ENCODE assay signal across 8 mouse cellular contexts in genomic region chr1:185203196-185203908, GRCm38 (mm10). TPM values are rescaled to one million over a fixed set of nuclear protein-coding genes. Genes with fewer than 3 reads are reported as not detected.
DNase-seq lines count a peak whose midpoint lies in the region; ATAC-seq lines count a peak whose summit lies in the region.

No protein-coding gene starts in this region.

- ATAC-seq in granulocyte monocyte progenitor cell, adult 5-6 weeks (replicated peaks; ENCODE audit: poor library complexity, severe bottlenecking), result peak; percentile 23
- peak; percentile 22; the same call in 1 of the 2 replicates for ATAC-seq in lung, embryonic 16.5 days (ENCODE audit: low read depth)

- 2% methylated on average over 23 of the region's 23 CpGs for WGBS in lung, embryonic 16.5 days

- peak overlapping the region; percentile 92 for H3K27ac ChIP-seq in lung, embryonic 16.5 days (ENCODE audit: low read length)

- H3K9me3 ChIP-seq in lung, embryonic 16.5 days (ENCODE audit: control insufficient read depth, low read length), result no peaks in the 10 kb centered on the region

- peaks cover 4% of the 10 kb centered on the region for H3K4me1 ChIP-seq in lung, embryonic 16.5 days (replicated peaks; ENCODE audit: control insufficient read depth, insufficient read depth, low read length)

- peak overlapping the region; percentile 88 for H3K4me3 ChIP-seq in lung, embryonic 16.5 days (ENCODE audit: low read length)

- H3K27me3 ChIP-seq in lung, embryonic 16.5 days (ENCODE audit: control insufficient read depth, insufficient read depth, low read depth, low read length), result no peaks in the 10 kb centered on the region

- H3K36me3 ChIP-seq in lung, embryonic 16.5 days (ENCODE audit: control insufficient read depth, insufficient read depth, low read length), result 0 out of 2 replicates have a peak, but pooled peaks cover 2% of the 10 kb centered on the region

- peak; percentile 11 to 39 for DNase-seq in layer of hippocampus, adult 18-20 months (ENCODE audit: low spot score in 2 of 2)
- no peak for DNase-seq in layer of hippocampus, postnatal 36 days
- DNase-seq in cerebellum, adult 9-10 months, result peak; percentile 62
- peak; percentile 52 for DNase-seq in kidney, adult 18-20 months
- DNase-seq in retina, postnatal 1 day, result peak; percentile 39
- no peak for DNase-seq in urinary bladder, postnatal 10 days (ENCODE audit: low spot score)

- H3K4me2 ChIP-seq in lung, embryonic 16.5 days (ENCODE audit: low read depth, low read length), result peak overlapping the region; percentile 84

- H3K9ac ChIP-seq in lung, embryonic 16.5 days (ENCODE audit: low read length), result peak overlapping the region; percentile 68

RNA-seq across cellular contexts. Expression of gene Rab3gap2, which starts 0.6 kb away (rescaled TPM):
- 10 to 100 TPM; 64.9 to 67.7 TPM for total RNA-seq in layer of hippocampus, adult 18-20 months (2021)
- total RNA-seq in layer of hippocampus, postnatal 36 days (2021), result 10 to 100 TPM; 62.6 to 65.9 TPM
- 51.7 and 54.4 TPM in 2 replicates for total RNA-seq in granulocyte monocyte progenitor cell, adult 5-6 weeks (2014; fragmentation: Nextera tagmentation)
- 58.0 and 59.6 TPM in 2 replicates for total RNA-seq in granulocyte monocyte progenitor cell, adult 5-6 weeks (2017)
- 20.1 and 20.4 TPM in 2 replicates for polyA plus RNA-seq in lung, embryonic 16.5 days (2015; fragmentation: Nextera tagmentation; extraction: Ambion mirVana)

Comparison
In these comparisons a context has a peak if more than half of its experiments do, and no peak if none do; other contexts are left out.
1. DNase-seq: peak in layer of hippocampus, adult 18-20 months (2 of 2), cerebellum, adult 9-10 months (single experiment), kidney, adult 18-20 months (single experiment) and retina, postnatal 1 day (single experiment); none in layer of hippocampus, postnatal 36 days (0 of 2) and urinary bladder, postnatal 10 days (single experiment).